Mouse (Mus musculus): ENCODE measurements around the gene H2-Oa. TPM values are rescaled to one million over a fixed set of nuclear protein-coding genes. Genes with fewer than 3 reads are reported as not detected.
"Not testable (repeated sequence)": the region's sequence is repeated elsewhere in the genome, so short reads cannot be mapped to it uniquely, and the experiment has no call there.

Gene H2-Oa
- total RNA-seq, 2 experiments from 2014 or later, result 0.33 to 0.54 TPM

GRCm38 (mm10) chr17:34135297-34136224 lies 43.4 kb downstream of the H2-Oa start:
- intact Hi-C loops (cut with DNase I), result loop anchor here (2.0 kb wide), 1 partner anchor 33 kb away; no protein-coding TSS in a partner anchor
- DNase-seq, result peak; percentile 100

- no peak for DNase-seq
- intact Hi-C loops (cut with DNase I), result no loop called here
These were observed 45.5 kb downstream of the H2-Oa start for GRCm38 (mm10) chr17:34137601-34138000.

GRCm38 (mm10) chr17:34138655-34139054 lies 46.5 kb downstream of the H2-Oa start:
- DNase-seq, result no peak
- intact Hi-C loops (cut with DNase I), result no loop called here

GRCm38 (mm10) chr17:34139416-34139815 lies 47.3 kb downstream of the H2-Oa start:
- peak; percentile 30 to 39 for DNase-seq
- intact Hi-C loops (cut with DNase I), result no loop called here

GRCm38 (mm10) chr17:34140240-34140639 lies 48.1 kb downstream of the H2-Oa start:
- no peak for DNase-seq
- intact Hi-C loops (cut with DNase I), result no loop called here

GRCm38 (mm10) chr17:34141448-34141847 lies 49.3 kb downstream of the H2-Oa start:
- intact Hi-C loops (cut with DNase I), result no loop called here
- no peak for DNase-seq

GRCm38 (mm10) chr17:34142456-34143010 lies 50.4 kb downstream of the H2-Oa start:
- DNase-seq, result no peak
- intact Hi-C loops (cut with DNase I), result no loop called here

GRCm38 (mm10) chr17:34143033-34143432 lies 50.9 kb downstream of the H2-Oa start, which contains the start of gene H2-DMb2:
Gene H2-DMb2 (plus strand): TSS chr17:34143307.
- intact Hi-C loops (cut with DNase I), result no loop called here
- DNase-seq, result peak; percentile 71 to 73

GRCm38 (mm10) chr17:34143461-34143860 lies 51.3 kb downstream of the H2-Oa start:
- intact Hi-C loops (cut with DNase I), result no loop called here
- no peak for DNase-seq

GRCm38 (mm10) chr17:34144221-34144620 lies 52.1 kb downstream of the H2-Oa start:
- intact Hi-C loops (cut with DNase I), result not testable (repeated sequence)

More at GRCm38 (mm10) chr17:34144221-34144620, 52.1 kb downstream of the H2-Oa start:
- not testable (repeated sequence) for DNase-seq

Other genes starting within 250 kb of the H2-Oa start
- gene Cd320, start 249.2 kb upstream of the H2-Oa start, total RNA-seq (2021), result 10 to 100 TPM; 25.0 to 26.6 TPM
- not detected for gene Gm7029, start 218.5 kb upstream of the H2-Oa start, total RNA-seq (2021)
- gene Kifc1, start 201.7 kb upstream of the H2-Oa start, total RNA-seq (2021), result 1 to 10 TPM; 4.1 to 5.8 TPM
- gene Platr17, start 187.2 kb upstream of the H2-Oa start, total RNA-seq (2021), result not detected
- 10 to 100 TPM; 11.3 to 13.7 TPM for gene Daxx, start 182.9 kb upstream of the H2-Oa start, total RNA-seq (2021)
- gene Tapbp, start 176.4 kb upstream of the H2-Oa start, total RNA-seq (2021), result 100 to 1,000 TPM in 1 of 2 experiments, 10 to 100 TPM in 1; 92.8 to 100 TPM
- 10 to 100 TPM; 16.8 to 20.3 TPM for gene Zbtb22, start 176.4 kb upstream of the H2-Oa start, total RNA-seq (2021)
- 10 to 100 TPM; 54.7 to 58.6 TPM for gene Rgl2, start 162.8 kb upstream of the H2-Oa start, total RNA-seq (2021)
- 10 to 100 TPM; 62.7 to 73.7 TPM for gene Pfdn6, start 152.0 kb upstream of the H2-Oa start, total RNA-seq (2021)
- 10 to 100 TPM; 10.4 to 11.5 TPM for gene Wdr46, start 151.7 kb upstream of the H2-Oa start, total RNA-seq (2021)
- gene B3galt4, start 140.9 kb upstream of the H2-Oa start, total RNA-seq (2021), result 1 to 10 TPM; 2.2 to 2.9 TPM
- gene Vps52, start 136.5 kb upstream of the H2-Oa start, total RNA-seq (2021), result 10 to 100 TPM; 35.0 to 37.8 TPM
- 100 to 1,000 TPM; 417 to 479 TPM for gene Rps18, start 136.3 kb upstream of the H2-Oa start, total RNA-seq (2021)
- 10 to 100 TPM; 56.5 to 61.2 TPM for gene H2-K1, start 92.0 kb upstream of the H2-Oa start, total RNA-seq (2021)
- 10 to 100 TPM; 12.2 to 14.6 TPM for gene Ring1, start 67.7 kb upstream of the H2-Oa start, total RNA-seq (2021)
- 10 to 100 TPM; 80.6 to 88.2 TPM for gene H2-Ke6, start 64.3 kb upstream of the H2-Oa start, total RNA-seq (2021)
- 10 to 100 TPM; 63.2 to 63.3 TPM for gene Slc39a7, start 60.7 kb upstream of the H2-Oa start, total RNA-seq (2021)
- gene Rxrb, start 60.5 kb upstream of the H2-Oa start, total RNA-seq (2021), result 10 to 100 TPM; 41.9 to 44.7 TPM
- gene Col11a2, start 52.9 kb upstream of the H2-Oa start, total RNA-seq (2021), result 1 to 10 TPM; 1.5 to 2.7 TPM
- gene H2-DMa, start 27.2 kb downstream of the H2-Oa start, total RNA-seq (2021), result 1 to 10 TPM; 3.5 to 4.0 TPM
- gene Brd2, start 30.3 kb downstream of the H2-Oa start, total RNA-seq (2021), result 10 to 100 TPM; 93.2 to 99.4 TPM
- gene H2-DMb2, start 51.0 kb downstream of the H2-Oa start, total RNA-seq (2021), result 1 to 10 TPM in 1 of 2 experiments, under 1 TPM in 1; 0.96 to 1.6 TPM
- gene H2-DMb1, start 60.7 kb downstream of the H2-Oa start, total RNA-seq (2021), result 1 to 10 TPM; 1.4 to 1.8 TPM
- gene Tap1, start 95.2 kb downstream of the H2-Oa start, total RNA-seq (2021), result 1 to 10 TPM; 5.4 to 5.5 TPM
- 1 to 10 TPM; 6.5 to 7.2 TPM for gene Psmb9, start 95.4 kb downstream of the H2-Oa start, total RNA-seq (2021)
- gene Psmb8, start 105.4 kb downstream of the H2-Oa start, total RNA-seq (2021), result 10 to 100 TPM in 1 of 2 experiments, 1 to 10 TPM in 1; 8.9 to 13.0 TPM
- 10 to 100 TPM; 18.9 to 20.7 TPM for gene Tap2, start 111.2 kb downstream of the H2-Oa start, total RNA-seq (2021)
- gene H2-Ob, start 146.6 kb downstream of the H2-Oa start, total RNA-seq (2021), result under 1 TPM; 0.88 TPM
- 10 to 100 TPM in 1 of 2 experiments, 1 to 10 TPM in 1; 6.6 to 12.7 TPM for gene H2-Ab1, start 165.3 kb downstream of the H2-Oa start, total RNA-seq (2021)
- 10 to 100 TPM in 1 of 2 experiments, 1 to 10 TPM in 1; 7.0 to 13.1 TPM for gene H2-Aa, start 195.5 kb downstream of the H2-Oa start, total RNA-seq (2021)
- gene H2-Eb1, start 213.5 kb downstream of the H2-Oa start, total RNA-seq (2021), result 10 to 100 TPM in 1 of 2 experiments, 1 to 10 TPM in 1; 5.8 to 11.8 TPM
- gene H2-Eb2, start 233.3 kb downstream of the H2-Oa start, total RNA-seq (2021), result under 1 TPM in 1 of 2 experiments, not detected in 1; 0.10 TPM

All from heart, postnatal 14 days (tissue).